Mouse (Mus musculus): ENCODE measurements at regions not wholly inside any gene's neighbourhood (a gene's known extent, or its start where the extent isn't known, plus 50 kb on each side); places are given as distances from the start of the nearest gene placed in this dataset.
"Not testable (repeated sequence)": the region's sequence is repeated elsewhere in the genome, so short reads cannot be mapped to it uniquely, and the experiment has no call there.

DNA sequence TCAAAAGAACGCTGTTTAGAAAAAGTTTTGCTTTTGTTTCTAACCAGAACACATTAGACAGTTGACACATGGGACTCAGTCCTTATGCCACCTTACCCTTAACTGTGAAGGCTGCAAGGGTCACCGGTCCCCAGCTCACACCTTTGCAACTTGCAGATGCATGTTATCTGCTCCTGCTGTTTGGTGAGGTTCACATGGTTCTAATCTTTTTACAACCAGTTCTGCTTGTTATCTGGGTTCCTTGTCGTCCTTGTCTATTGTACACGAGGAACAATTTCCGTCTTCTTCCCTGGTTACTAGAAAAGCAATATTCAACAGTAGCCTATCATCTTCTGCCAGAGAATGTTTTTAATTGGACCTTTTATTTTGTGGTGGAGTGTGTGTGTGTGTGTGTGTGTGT lies 200.8 kb downstream of the Gm21738 start:
- DNase-seq (ENCODE audit: low spot score), result not testable (repeated sequence)

DNA sequence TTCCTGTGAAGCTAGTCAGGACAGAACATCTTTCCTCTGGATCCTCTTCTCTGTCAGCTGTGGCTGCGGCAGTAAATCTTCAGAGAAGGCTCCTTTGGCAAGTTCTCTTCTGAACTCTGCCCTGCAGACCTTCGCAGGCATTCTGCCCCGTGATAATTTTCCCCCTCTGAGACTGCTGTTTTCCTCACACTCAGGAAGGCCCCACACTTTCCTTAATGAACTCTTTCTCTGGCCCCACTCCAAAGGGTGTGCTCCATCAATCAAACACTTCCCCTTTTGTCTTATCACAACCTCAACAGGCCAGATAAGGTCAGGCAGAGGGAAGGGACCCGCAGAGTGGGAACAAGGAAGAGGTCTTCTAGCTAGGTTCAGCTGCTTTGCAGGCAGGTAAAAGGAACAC lies 210.2 kb downstream of the Gm21738 start:
- DNase-seq (ENCODE audit: low spot score), result no peak

DNA sequence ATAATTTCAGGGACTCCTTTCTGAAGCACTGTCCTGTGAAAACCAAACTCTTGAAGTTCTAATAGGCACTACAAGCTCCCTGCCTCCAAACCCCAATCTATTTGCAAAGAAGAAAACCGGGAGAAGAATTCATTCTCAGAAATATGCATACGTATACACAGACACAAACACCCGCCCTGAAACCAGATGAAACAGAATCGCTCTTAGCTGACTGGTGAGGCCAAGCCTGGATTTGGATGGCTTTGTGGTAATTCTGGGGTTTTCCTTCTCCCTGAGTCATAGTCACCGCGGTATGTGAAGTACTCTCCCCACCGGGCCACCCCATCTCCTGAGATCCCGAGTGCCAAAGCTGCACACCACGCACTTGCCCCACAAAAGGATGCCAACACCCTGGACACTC lies 238.5 kb downstream of the Gm21738 start:
- DNase-seq (ENCODE audit: low spot score), result not testable (repeated sequence)

DNA sequence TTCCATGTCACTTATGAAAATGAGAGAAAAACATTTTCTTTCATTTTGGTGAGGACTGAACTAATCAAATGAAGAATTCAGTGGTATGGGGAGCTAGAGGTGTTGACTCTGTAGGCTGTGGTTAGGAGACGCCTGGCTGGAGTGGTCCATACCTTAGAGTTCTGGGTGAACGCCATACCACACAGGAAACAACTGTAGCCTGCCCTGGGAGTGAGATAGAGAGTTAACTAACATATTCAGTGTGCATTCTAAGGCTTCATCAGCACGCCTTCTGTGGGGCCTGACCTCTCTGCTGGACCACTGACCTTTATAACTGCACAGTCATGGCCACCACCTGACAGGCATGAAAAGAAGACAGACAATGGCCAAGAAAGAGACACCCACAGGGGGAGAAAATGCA lies 240.7 kb downstream of the Gm21738 start:
- DNase-seq (ENCODE audit: low spot score), result not testable (repeated sequence)

DNA sequence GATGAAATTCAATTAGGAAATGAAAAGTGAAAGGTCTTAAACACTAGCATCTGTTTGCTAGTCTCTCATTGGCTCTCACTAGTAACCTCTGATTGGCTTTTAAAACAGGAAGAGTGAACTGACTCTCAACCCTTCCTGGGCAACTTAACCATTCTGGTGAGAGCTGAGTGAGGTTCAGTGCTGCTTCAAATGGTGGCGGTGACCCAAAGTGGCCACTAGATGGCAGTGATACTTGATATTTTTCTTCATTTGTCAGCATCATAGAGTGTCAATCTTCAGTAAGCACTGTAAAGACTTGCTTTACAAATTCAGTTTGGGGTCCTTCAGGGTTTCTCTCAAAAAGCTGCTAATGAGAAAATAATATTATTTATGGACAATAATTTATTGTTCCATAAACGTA lies 243.4 kb downstream of the Gm21738 start:
- peak; percentile 12 for DNase-seq (ENCODE audit: low spot score)

DNA sequence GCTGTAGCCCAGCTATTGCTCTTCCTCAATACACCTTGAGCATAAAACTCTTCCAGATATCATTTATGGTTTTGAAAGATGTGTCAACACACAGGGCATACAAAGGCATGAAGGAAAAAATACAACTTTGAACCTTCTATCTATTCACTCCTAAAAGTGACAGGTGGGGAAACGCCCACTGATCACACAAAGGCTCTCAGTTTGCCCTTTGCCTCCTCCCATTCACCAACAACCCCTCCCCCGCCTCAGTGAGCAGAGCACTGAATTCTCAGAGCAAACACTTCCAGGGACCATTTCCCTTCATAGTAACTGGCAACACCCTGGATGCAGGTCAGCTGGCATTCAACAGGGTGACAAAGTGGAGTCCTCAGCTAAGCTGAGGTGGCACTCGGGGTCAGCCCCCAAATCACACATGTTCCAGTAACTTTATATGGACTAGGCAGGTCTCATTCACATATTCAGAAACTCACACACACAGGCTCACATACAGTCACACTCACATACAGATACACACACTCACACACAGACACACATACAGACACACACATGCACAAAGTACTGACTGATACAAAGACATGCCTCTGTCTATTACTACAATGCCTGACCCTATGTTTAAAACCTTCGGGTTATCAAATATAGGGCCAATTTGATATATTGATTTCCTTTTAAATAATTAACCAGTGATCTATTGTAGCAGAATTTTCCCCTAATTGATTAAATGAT lies 248.3 kb downstream of the Gm21738 start:
- not testable (repeated sequence) for DNase-seq (ENCODE audit: low spot score)

DNA sequence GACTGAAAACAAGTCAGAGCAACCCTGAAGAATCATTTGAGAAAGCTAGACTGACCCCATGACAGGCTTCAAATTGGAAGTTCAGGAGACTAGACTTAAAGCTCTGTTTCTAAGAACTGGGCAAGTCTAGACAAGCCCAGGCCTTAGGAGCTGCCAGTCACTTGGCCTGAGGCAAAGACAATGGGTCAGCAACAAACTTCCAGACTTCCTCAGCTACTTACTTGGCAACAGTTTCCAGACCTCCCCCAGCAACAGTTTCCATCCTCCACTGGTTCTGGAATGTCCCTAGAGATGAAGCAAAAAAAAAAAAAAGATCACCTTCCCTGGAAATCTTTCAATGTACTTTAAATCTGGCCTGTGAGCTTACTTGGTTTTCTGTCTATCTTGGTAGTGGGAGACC lies 251.9 kb downstream of the Gm21738 start:
- DNase-seq (ENCODE audit: low spot score), result no peak

DNA sequence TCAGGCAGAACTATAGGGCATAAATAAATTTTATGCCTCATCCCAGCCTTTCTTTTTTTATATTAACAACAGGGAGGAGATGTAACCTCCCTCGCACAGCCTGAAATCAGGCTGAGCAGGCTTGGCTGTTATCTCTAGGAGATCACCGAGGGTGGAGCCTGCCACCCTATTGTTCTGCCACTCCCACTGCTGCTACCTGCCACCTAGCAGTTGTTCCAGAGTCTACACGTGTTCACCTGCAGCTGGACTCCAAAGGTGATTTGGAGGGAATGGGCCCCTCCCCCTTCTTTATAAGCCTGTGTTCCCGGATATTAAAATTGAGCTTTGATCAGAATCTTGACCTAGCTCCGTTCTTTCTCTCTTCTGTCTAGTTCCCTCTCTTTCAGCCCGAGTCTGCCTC lies 245.8 kb upstream of the Ube2e2 start:
- DNase-seq (ENCODE audit: low spot score), result not testable (repeated sequence)

DNA sequence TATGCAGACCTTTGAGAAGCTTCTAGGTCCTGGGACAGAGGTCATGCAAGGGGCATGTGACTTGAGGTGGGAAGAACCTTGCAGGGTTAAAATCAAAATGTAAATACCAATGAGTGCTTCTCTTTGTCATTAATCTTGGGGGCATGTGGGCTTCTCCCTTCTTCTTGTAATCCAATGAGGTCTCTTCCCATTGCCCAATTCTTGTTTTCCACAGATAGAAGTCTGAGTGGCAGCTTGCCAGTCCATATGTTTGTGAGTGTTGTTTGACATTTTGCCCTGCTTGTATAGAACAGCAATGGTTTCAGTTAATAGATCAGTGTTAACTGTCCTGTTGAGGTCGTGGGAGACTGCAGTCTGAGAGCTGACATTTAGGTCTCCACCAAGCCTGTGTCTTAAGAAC lies 237.5 kb upstream of the Ube2e2 start:
- no peak for DNase-seq (ENCODE audit: low spot score)
